Mouse (Mus musculus) hindbrain, embryonic 12.5 days (tissue): ENCODE data around the gene Lsm14a. TPM values are rescaled to one million over a fixed set of nuclear protein-coding genes. Genes with fewer than 3 reads are reported as not detected.
A peak's percentile ranks its signal among the peaks of the same experiment; 100 is the strongest.

Experiments used
- ATAC-seq: fragments of 200-750 bp; cut with Nextera tagmentation; 2 replicates; pipeline ENCODE4 v1.8.0; 2017; ENCODE audit warnings: moderate TSS enrichment; ENCODE audit not compliant: low FRiP score
- H3K27ac ChIP-seq: fragments of 300-500 bp; sonication (generic); 2 replicates; pipeline ENCODE4 v1.5.1; 2016; ENCODE audit warnings: mild to moderate bottlenecking
- H3K27me3 ChIP-seq: fragments of 300-500 bp; sonication (generic); 2 replicates; pipeline ENCODE4 v1.6.1; 2016; ENCODE audit warnings: mild to moderate bottlenecking
- H3K36me3 ChIP-seq: fragments of 300-500 bp; sonication (generic); 2 replicates; pipeline ENCODE4 v1.6.1; 2016; ENCODE audit warnings: mild to moderate bottlenecking
- H3K4me1 ChIP-seq: fragments of 300-500 bp; sonication (generic); 2 replicates; pipeline ENCODE4 v1.6.1; 2016
- H3K4me2 ChIP-seq: fragments of 300-500 bp; sonication (generic); replicated peaks from 2 replicates; pipeline ENCODE4 v1.6.1; 2016; ENCODE audit warnings: mild to moderate bottlenecking
- H3K4me3 ChIP-seq: fragments of 300-500 bp; sonication (generic); 2 replicates; pipeline ENCODE4 v1.5.1; 2016; ENCODE audit warnings: mild to moderate bottlenecking
- H3K9ac ChIP-seq: fragments of 300-500 bp; sonication (generic); 2 replicates; pipeline ENCODE4 v1.6.1; 2016; ENCODE audit warnings: mild to moderate bottlenecking, moderate library complexity
- H3K9me3 ChIP-seq: fragments of 300-500 bp; sonication (generic); replicated peaks from 2 replicates; pipeline ENCODE4 v1.6.1; 2016; ENCODE audit warnings: mild to moderate bottlenecking
- WGBS: fragments of 180-500 bp; shearing (Covaris S2); methylation state at CpG from one replicate; pipeline ENCODE4 v1.1.7; 2016; 5-methylcytosine and 5-hydroxymethylcytosine counted together
- polyA plus RNA-seq: library from polyadenylated mRNA; unstranded; fragments of >200 nt; fragmentation: Nextera tagmentation; extraction: Ambion mirVana; gene quantifications from 2 replicates; pipeline ENCODE4 v1.2.1, GENCODE M21; 2016

Lsm14a gene
- polyA plus RNA-seq, 1 experiment from 2014 or later: 91.6 TPM

GRCm38 (mm10) chr7:34391711-34392110, 1.4 kb downstream of the Lsm14a start:
- no peaks in the 10 kb centered on the region for H3K36me3 ChIP-seq
- no peak overlapping the region for H3K4me3 ChIP-seq
- peaks cover 27% of the 10 kb centered on the region for H3K4me1 ChIP-seq
- WGBS: 78% methylated on average over 4 of the region's 4 CpGs
- H3K4me2 ChIP-seq: no peak overlapping the region
- no peak overlapping the region for H3K27ac ChIP-seq
- no peaks in the 10 kb centered on the region for H3K9me3 ChIP-seq
- no peaks in the 10 kb centered on the region for H3K27me3 ChIP-seq
- ATAC-seq: no peak
- no peak overlapping the region for H3K9ac ChIP-seq

- Histone ChIP-seq H3K9me3 (no peaks in the 10 kb centered on the region), H3K9ac (no peak overlapping the region; the same call in 1 of the 2 replicates), H3K4me3 (no peak overlapping the region; the same call in 1 of the 2 replicates), H3K36me3 (no peaks in the 10 kb centered on the region), H3K4me2 (peak overlapping the region; percentile 94), H3K4me1 (peaks cover 32% of the 10 kb centered on the region), H3K27ac (no peak overlapping the region), H3K27me3 (no peaks in the 10 kb centered on the region)
- ATAC-seq: no peak
- WGBS: 66% methylated on average over 7 of the region's 7 CpGs
Observed at GRCm38 (mm10) chr7:34390834-34391155, 2.3 kb downstream of the Lsm14a start.

GRCm38 (mm10) chr7:34390111-34390833, 2.8 kb downstream of the Lsm14a start:
- Histone ChIP-seq H3K9me3 (no peaks in the 10 kb centered on the region), H3K36me3 (no peaks in the 10 kb centered on the region), H3K9ac (peak overlapping the region; percentile 98), H3K4me2 (peak overlapping the region; percentile 94), H3K27me3 (no peaks in the 10 kb centered on the region), H3K27ac (peak overlapping the region; percentile 99), H3K4me1 (peaks cover 35% of the 10 kb centered on the region), H3K4me3 (peak overlapping the region; percentile 94)
- ATAC-seq: no peak
- WGBS: 11% methylated on average over 18 of the region's 18 CpGs

- 1% methylated on average over 78 of the region's 100 CpGs for WGBS
Observed at GRCm38 (mm10) chr7:34389277-34390085, 3.6 kb downstream of the Lsm14a start.

GRCm38 (mm10) chr7:34388445-34389276, 4.5 kb downstream of the Lsm14a start:
- H3K27ac ChIP-seq: peak overlapping the region; percentile 99
- H3K9me3 ChIP-seq: no peaks in the 10 kb centered on the region
- peak; percentile 73 for ATAC-seq
- no peaks in the 10 kb centered on the region for H3K27me3 ChIP-seq
- peaks cover 35% of the 10 kb centered on the region for H3K4me1 ChIP-seq
- H3K4me3 ChIP-seq: peak overlapping the region; percentile 94
- peak overlapping the region; percentile 98 for H3K9ac ChIP-seq
- H3K4me2 ChIP-seq: peak overlapping the region; percentile 94
- under 1% methylated on average over 64 of the region's 64 CpGs for WGBS
- H3K36me3 ChIP-seq: no peaks in the 10 kb centered on the region

More at GRCm38 (mm10) chr7:34389277-34390085, 3.6 kb downstream of the Lsm14a start:
- peak overlapping the region; percentile 99 for H3K27ac ChIP-seq
- peak overlapping the region; percentile 94 for H3K4me3 ChIP-seq
- no peaks in the 10 kb centered on the region for H3K27me3 ChIP-seq
- H3K36me3 ChIP-seq: no peaks in the 10 kb centered on the region
- peak; percentile 94 for ATAC-seq
- peak overlapping the region; percentile 98 for H3K9ac ChIP-seq
- H3K4me2 ChIP-seq: peak overlapping the region; percentile 94
- H3K4me1 ChIP-seq: peaks cover 35% of the 10 kb centered on the region
- no peaks in the 10 kb centered on the region for H3K9me3 ChIP-seq

- ATAC-seq: no peak
- WGBS: 5% methylated on average over 5 of the region's 5 CpGs
- no peaks in the 10 kb centered on the region for H3K9me3 ChIP-seq
- H3K27ac ChIP-seq: no peak overlapping the region
- peak overlapping the region; percentile 94 for H3K4me3 ChIP-seq
- peak overlapping the region; percentile 98 for H3K9ac ChIP-seq
- no peaks in the 10 kb centered on the region for H3K27me3 ChIP-seq
- H3K36me3 ChIP-seq: no peaks in the 10 kb centered on the region
- peaks cover 39% of the 10 kb centered on the region for H3K4me1 ChIP-seq
- peak overlapping the region; percentile 94 for H3K4me2 ChIP-seq
Observed at GRCm38 (mm10) chr7:34387784-34388444, 5.2 kb downstream of the Lsm14a start.

- H3K9me3 ChIP-seq: no peaks in the 10 kb centered on the region
- no peak overlapping the region for H3K27ac ChIP-seq
- no peaks in the 10 kb centered on the region for H3K36me3 ChIP-seq
- H3K4me2 ChIP-seq: no peak overlapping the region
- WGBS: 81% methylated on average over 1 of the region's 1 CpGs
- ATAC-seq: no peak
- H3K9ac ChIP-seq: no peak overlapping the region
- H3K4me3 ChIP-seq: no peak overlapping the region
- H3K4me1 ChIP-seq: peaks cover 25% of the 10 kb centered on the region
- H3K27me3 ChIP-seq: no peaks in the 10 kb centered on the region
Observed at GRCm38 (mm10) chr7:34382803-34383202, 10.3 kb downstream of the Lsm14a start.

- Histone ChIP-seq H3K27ac (no peak overlapping the region), H3K36me3 (no peaks in the 10 kb centered on the region), H3K27me3 (no peaks in the 10 kb centered on the region), H3K4me3 (no peak overlapping the region), H3K4me1 (peaks cover 14% of the 10 kb centered on the region), H3K9me3 (no peaks in the 10 kb centered on the region), H3K4me2 (no peak overlapping the region), H3K9ac (no peak overlapping the region)
- ATAC-seq: no peak
- WGBS: 88% methylated on average over 5 of the region's 5 CpGs
Observed at GRCm38 (mm10) chr7:34381733-34382132, 11.4 kb downstream of the Lsm14a start.

GRCm38 (mm10) chr7:34380311-34380710, 12.8 kb downstream of the Lsm14a start:
- no peak overlapping the region for H3K4me3 ChIP-seq
- WGBS: 96% methylated on average over 3 of the region's 3 CpGs
- H3K27ac ChIP-seq: no peak overlapping the region
- no peaks in the 10 kb centered on the region for H3K36me3 ChIP-seq
- no peaks in the 10 kb centered on the region for H3K9me3 ChIP-seq
- peaks cover 5% of the 10 kb centered on the region for H3K4me1 ChIP-seq
- no peak overlapping the region for H3K4me2 ChIP-seq
- ATAC-seq: no peak
- no peak overlapping the region for H3K9ac ChIP-seq
- H3K27me3 ChIP-seq: no peaks in the 10 kb centered on the region

GRCm38 (mm10) chr7:34373906-34374305, 19.2 kb downstream of the Lsm14a start:
- 71% methylated on average over 1 of the region's 1 CpGs for WGBS
- no peak overlapping the region for H3K27ac ChIP-seq
- no peaks in the 10 kb centered on the region for H3K27me3 ChIP-seq
- H3K36me3 ChIP-seq: peaks cover 47% of the 10 kb centered on the region
- no peak for ATAC-seq
- no peak overlapping the region for H3K4me3 ChIP-seq
- H3K9me3 ChIP-seq: no peaks in the 10 kb centered on the region
- no peaks in the 10 kb centered on the region for H3K4me1 ChIP-seq
- no peak overlapping the region for H3K9ac ChIP-seq
- no peak overlapping the region for H3K4me2 ChIP-seq

- WGBS: 91% methylated on average over 4 of the region's 4 CpGs
- Histone ChIP-seq H3K4me1 (no peaks in the 10 kb centered on the region), H3K4me2 (no peak overlapping the region), H3K9ac (no peak overlapping the region), H3K27me3 (no peaks in the 10 kb centered on the region), H3K4me3 (no peak overlapping the region), H3K36me3 (peaks cover 41% of the 10 kb centered on the region), H3K27ac (no peak overlapping the region), H3K9me3 (no peaks in the 10 kb centered on the region)
- ATAC-seq: no peak
Observed at GRCm38 (mm10) chr7:34355629-34356028, 37.5 kb downstream of the Lsm14a start.
